19 mouse cellular contexts compared by ENCODE assay signal in the genomic region with DNA sequence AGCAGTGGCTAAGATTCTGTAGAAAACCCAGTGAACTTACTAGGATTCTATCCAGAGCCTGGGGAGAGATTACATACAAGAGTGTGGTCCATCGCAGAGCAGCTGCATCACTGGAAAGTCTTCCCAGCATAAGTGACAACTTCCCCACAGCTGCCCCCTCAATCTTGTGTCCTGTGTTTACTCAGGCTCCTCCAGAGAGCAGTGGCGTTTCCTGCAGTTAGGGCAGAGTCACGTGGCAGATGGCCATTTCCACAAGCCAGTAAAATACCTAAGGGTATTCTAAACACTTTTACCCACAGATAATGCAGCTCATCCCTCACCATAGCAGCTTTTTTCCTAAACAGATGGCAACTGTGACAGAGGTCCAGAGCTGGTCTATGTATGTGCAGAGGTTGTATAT. TPM values are rescaled to one million over a fixed set of nuclear protein-coding genes. Genes with fewer than 3 reads are reported as not detected.
DNase-seq lines count a peak whose midpoint lies in the region; TF ChIP-seq lines count a peak whose summit lies in the region.
"Had no signal": no experiment of that assay in that cellular context is flagged by ENCODE, and none has a peak within 500 bp of the region (broad histone marks: within the 10 kb centered on the region; RNA-seq: fewer than 3 reads in every experiment).

No protein-coding gene starts in this region.

- H3K36me3 ChIP-seq in heart, embryonic 10.5 days, result no peaks in the 10 kb centered on the region
- H3K36me3 ChIP-seq in heart, adult 2 months (ENCODE audit: control insufficient read depth, insufficient read depth, low read length), result no peaks in the 10 kb centered on the region
- H3K36me3 ChIP-seq in MEL (ENCODE audit: control insufficient read depth in 1 of 2, insufficient read depth in 2 of 2, low read length in 2 of 2), result no peaks in the 10 kb centered on the region
- H3K36me3 ChIP-seq: embryonic facial prominence, embryonic 13.5 days; G1E; liver, embryonic 12.5 days had no signal

- no peaks in the 10 kb centered on the region for H3K9me3 ChIP-seq in heart, embryonic 10.5 days
- H3K9me3 ChIP-seq in MEL (replicated peaks; ENCODE audit: insufficient read depth, low read length), result no peaks in the 10 kb centered on the region
- H3K9me3 ChIP-seq: embryonic facial prominence, embryonic 13.5 days; G1E; liver, embryonic 12.5 days had no signal

- no peak overlapping the region for H3K4me3 ChIP-seq in heart, embryonic 10.5 days
- no peak overlapping the region for H3K4me3 ChIP-seq in heart, adult 2 months
- H3K4me3 ChIP-seq in MEL (ENCODE audit: control insufficient read depth in 1 of 2, insufficient read depth in 1 of 2, low read depth in 2 of 2, low read length in 2 of 2), result no peak overlapping the region
- H3K4me3 ChIP-seq: embryonic facial prominence, embryonic 13.5 days; gastrocnemius, adult 2 months; liver, embryonic 12.5 days had no signal

- TF ChIP-seq EP300 in heart, adult 2 months (IDR thresholded peaks at IDR 0.05; ENCODE audit: insufficient read depth, low read depth, low read length), result no peak
- peak in 1 of 2 experiments; percentile 22; a peak in 1 of 4 replicates for TF ChIP-seq EP300 in MEL (IDR thresholded peaks at IDR 0.05; ENCODE audit: low read depth in 1 of 2, low read length in 2 of 2)

- no peaks in the 10 kb centered on the region for H3K4me1 ChIP-seq in heart, embryonic 10.5 days
- H3K4me1 ChIP-seq in heart, adult 2 months (ENCODE audit: control insufficient read depth, insufficient read depth, low read length), result no peaks in the 10 kb centered on the region
- no peaks in the 10 kb centered on the region for H3K4me1 ChIP-seq in MEL (ENCODE audit: control insufficient read depth in 1 of 2, insufficient read depth in 2 of 2, low read length in 2 of 2)
- H3K4me1 ChIP-seq: liver, embryonic 12.5 days had no signal

- TF ChIP-seq POLR2A in heart, adult 2 months (IDR thresholded peaks at IDR 0.05; ENCODE audit: insufficient read depth, low read depth, low read length), result no peak
- TF ChIP-seq POLR2A in MEL (IDR thresholded peaks at IDR 0.05; ENCODE audit: control insufficient read depth in 1 of 2, insufficient read depth in 1 of 2, low read depth in 1 of 2, low read length in 2 of 2, poor library complexity in 1 of 2), result no peak

- 19% methylated on average over 3 of the region's 3 CpGs for WGBS in heart, embryonic 10.5 days
- 16% methylated on average over 3 of the region's 3 CpGs for WGBS in heart, adult 2 months

- intact Hi-C loops in heart, adult 2 months (cut with DNase I), result loop anchor here (5.0 kb wide), 1 partner anchor 203 kb away; no protein-coding TSS in a partner anchor
- intact Hi-C loops in heart, postnatal 10 days (cut with DNase I), result loop anchor here (2.0 kb wide), 1 partner anchor 204 kb away; no protein-coding TSS in a partner anchor

- no peaks in the 10 kb centered on the region for H3K79me2 ChIP-seq in heart, adult 2 months (replicated peaks; ENCODE audit: control insufficient read depth, insufficient read depth, low read length)
- no peaks in the 10 kb centered on the region for H3K79me2 ChIP-seq in MEL (ENCODE audit: control insufficient read depth, insufficient read depth, low read length, poor library complexity)

- TF ChIP-seq RAD21 in MEL (IDR thresholded peaks at IDR 0.05; ENCODE audit: low read depth, low read length), result no peak

- no peak for TF ChIP-seq CTCF in heart, adult 2 months (IDR thresholded peaks at IDR 0.05)
- no peak for TF ChIP-seq CTCF in MEL (IDR thresholded peaks at IDR 0.05 in 2 of 3, conservative IDR thresholded peaks at IDR 0.05 in 1 of 3; ENCODE audit: control insufficient read depth in 1 of 3, insufficient read depth in 1 of 3, low read depth in 2 of 3, low read length in 3 of 3, poor library complexity in 1 of 3, severe bottlenecking in 1 of 3)

- H3K27ac ChIP-seq in heart, embryonic 10.5 days, result 0 out of 2 replicates have a peak overlapping the region, but pooled peaks have one; percentile 24
- H3K27ac ChIP-seq in heart, adult 2 months, result no peak overlapping the region
- no peak overlapping the region for H3K27ac ChIP-seq in MEL (ENCODE audit: control insufficient read depth, low read depth, low read length)
- H3K27ac ChIP-seq: embryonic facial prominence, embryonic 13.5 days; gastrocnemius, adult 2 months; hindbrain, postnatal 0 days; liver, embryonic 12.5 days had no signal

- DNase-seq in heart, embryonic 10.5 days (ENCODE audit: low spot score), result peak; percentile 80
- DNase-seq in heart, adult 2 months, result no peak
- peak; percentile 7 to 15 for DNase-seq in heart, postnatal 10 days
- DNase-seq in heart, adult 8-10 months (ENCODE audit: low spot score), result no peak
- DNase-seq in 416B (ENCODE audit: low read depth) (peak; percentile 91), MEL (ENCODE audit: low read depth, low spot score) (peak; percentile 23)
- DNase-seq in spleen, postnatal 14 days (ENCODE audit: low spot score in 2 of 2), result no peak
- DNase-seq in urinary bladder, postnatal 25 days (ENCODE audit: low spot score), result no peak
- DNase-seq: adrenal gland, adult 8-10 months; cerebellum, postnatal 25 days; forebrain, postnatal 0 days; gastrocnemius, adult 2 months; kidney, adult 8-10 months; kidney, postnatal 25 days; layer of hippocampus, adult 9-11 months had no signal

- H3K9ac ChIP-seq in heart, adult 2 months (ENCODE audit: low read depth, low read length), result no peak overlapping the region
- H3K9ac ChIP-seq in MEL (ENCODE audit: control insufficient read depth, low read depth, low read length, poor library complexity, severe bottlenecking), result no peak overlapping the region
- H3K9ac ChIP-seq: embryonic facial prominence, embryonic 13.5 days; forebrain, postnatal 0 days; liver, embryonic 12.5 days had no signal

- H3K27me3 ChIP-seq in heart, embryonic 10.5 days (ENCODE audit: insufficient read depth, poor library complexity, severe bottlenecking), result no peaks in the 10 kb centered on the region
- no peaks in the 10 kb centered on the region for H3K27me3 ChIP-seq in heart, adult 2 months (ENCODE audit: control insufficient read depth, insufficient read depth, low read length)
- peaks cover 0 to 2% of the 10 kb centered on the region in 2 experiments; a peak in 2 of 4 replicates for H3K27me3 ChIP-seq in MEL (ENCODE audit: control insufficient read depth in 1 of 2, insufficient read depth in 2 of 2, low read length in 2 of 2)

TF ChIP-seq in MEL, 35 proteins besides CTCF, POLR2A, EP300 and RAD21:
- TF ChIP-seq USF1 (IDR thresholded peaks at IDR 0.05; ENCODE audit: low read depth, low read length), result peak; percentile 65
- TF ChIP-seq POLR2AphosphoS5 (IDR thresholded peaks at IDR 0.05; ENCODE audit: borderline replicate concordance, low read depth, low read length), result no peak
- TF ChIP-seq MYC (IDR thresholded peaks at IDR 0.05; ENCODE audit: low read depth, low read length), result no peak
- peak; percentile 58 for TF ChIP-seq TAL1 (IDR thresholded peaks at IDR 0.05; ENCODE audit: low read length)
- TF ChIP-seq ZNF384 (IDR thresholded peaks at IDR 0.05; ENCODE audit: low read depth, low read length), result no peak
- no peak for TF ChIP-seq USF2 (IDR thresholded peaks at IDR 0.05; ENCODE audit: borderline replicate concordance in 1 of 2, insufficient read depth in 1 of 2, low read depth in 1 of 2, low read length in 2 of 2)
- TF ChIP-seq MAX (IDR thresholded peaks at IDR 0.05; ENCODE audit: low read length), result no peak
- TF ChIP-seq MXI1 (IDR thresholded peaks at IDR 0.05; ENCODE audit: low read depth, low read length), result no peak
- no peak for TF ChIP-seq ZKSCAN1 (IDR thresholded peaks at IDR 0.05; ENCODE audit: low read depth, low read length)
- TF ChIP-seq NELFE (IDR thresholded peaks at IDR 0.05; ENCODE audit: low read depth, low read length), result no peak
- TF ChIP-seq NRF1 (IDR thresholded peaks at IDR 0.05; ENCODE audit: insufficient read depth, low read depth, low read length, poor library complexity, severe bottlenecking), result no peak
- no peak for TF ChIP-seq SIN3A (IDR thresholded peaks at IDR 0.05; ENCODE audit: low read length)
- TF ChIP-seq E2F4 (IDR thresholded peaks at IDR 0.05; ENCODE audit: borderline replicate concordance, low read depth, low read length), result no peak
- no peak for TF ChIP-seq MEF2A (IDR thresholded peaks at IDR 0.05; ENCODE audit: extremely low read depth, insufficient replicate concordance, low read depth, low read length, poor library complexity, severe bottlenecking)
- no peak for TF ChIP-seq ETS1 (IDR thresholded peaks at IDR 0.05; ENCODE audit: low read depth, low read length)

RNA-seq across cellular contexts. Expression of gene Lat, which starts 44.6 kb away (rescaled TPM):
- polyA plus RNA-seq in heart, embryonic 10.5 days (2016; fragmentation: Nextera tagmentation; extraction: Ambion mirVana), result 4.3 and 6.3 TPM in 2 replicates
- total RNA-seq in heart, adult 2 months (2021), result 1 to 10 TPM in 1 of 2 experiments, under 1 TPM in 1; 0.34 to 1.8 TPM
- 1.3 and 4.4 TPM in 2 replicates for polyA plus RNA-seq in heart, adult 2 months (2012; rRNA removed)
- total RNA-seq in heart, postnatal 10 days (2021), result 1 to 10 TPM in 1 of 2 experiments, under 1 TPM in 1; 0.84 to 1.6 TPM
- under 1 TPM in 3 of 4 experiments, not detected in 1; 0.25 to 0.38 (median 0.35) TPM for total RNA-seq in heart, adult 8-10 months (2022)
- 0.62 and 0.75 TPM in 2 replicates for total RNA-seq in MEL (2012; rRNA removed)
- 1 to 10 TPM in 1 of 2 experiments, not detected in 1; 1.2 TPM for polyA plus RNA-seq in MEL (2012; ENCODE audit: insufficient read depth in 1 of 2, insufficient read length in 2 of 2, low read depth in 1 of 2, low replicate concordance in 2 of 2, missing spikeins in 1 of 2)
- total RNA-seq: gastrocnemius, adult 2 months had no signal

RNA-seq across cellular contexts. Expression of gene Sbk1, which starts 52.4 kb away (rescaled TPM):
- polyA plus RNA-seq in heart, embryonic 10.5 days (2016; fragmentation: Nextera tagmentation; extraction: Ambion mirVana), result 16.3 and 33.5 TPM in 2 replicates
- 10 to 100 TPM; 61.9 to 87.4 TPM for total RNA-seq in heart, adult 2 months (2021)
- 44.5 and 55.4 TPM in 2 replicates for polyA plus RNA-seq in heart, adult 2 months (2012; rRNA removed)
- total RNA-seq in heart, postnatal 10 days (2021), result 10 to 100 TPM; 68.7 to 77.1 TPM
- 10 to 100 TPM; 73.6 to 99.4 (median 84.5) TPM for total RNA-seq in heart, adult 8-10 months (2022)
- total RNA-seq in MEL (2012; rRNA removed), result 3.4 and 3.9 TPM in 2 replicates
- polyA plus RNA-seq in MEL (2012; ENCODE audit: insufficient read depth in 1 of 2, insufficient read length in 2 of 2, low read depth in 1 of 2, low replicate concordance in 2 of 2, missing spikeins in 1 of 2), result 1 to 10 TPM in 1 of 2 experiments, not detected in 1; 5.4 TPM

RNA-seq across cellular contexts. Expression of gene Spns1, which starts 52.5 kb away (rescaled TPM):
- 58.2 and 58.9 TPM in 2 replicates for polyA plus RNA-seq in heart, embryonic 10.5 days (2016; fragmentation: Nextera tagmentation; extraction: Ambion mirVana)
- total RNA-seq in heart, adult 2 months (2021), result 10 to 100 TPM; 22.3 to 31.9 TPM
- 57.5 and 68.8 TPM in 2 replicates for polyA plus RNA-seq in heart, adult 2 months (2012; rRNA removed)
- 10 to 100 TPM; 34.8 to 41.2 TPM for total RNA-seq in heart, postnatal 10 days (2021)
- total RNA-seq in heart, adult 8-10 months (2022), result 10 to 100 TPM; 21.2 to 28.0 (median 23.9) TPM
- 28.9 and 33.3 TPM in 2 replicates for total RNA-seq in MEL (2012; rRNA removed)
- 10 to 100 TPM in 1 of 2 experiments, not detected in 1; 81.6 TPM for polyA plus RNA-seq in MEL (2012; ENCODE audit: insufficient read depth in 1 of 2, insufficient read length in 2 of 2, low read depth in 1 of 2, low replicate concordance in 2 of 2, missing spikeins in 1 of 2)

Comparison
In these comparisons a context has a peak if more than half of its experiments do, and no peak if none do; other contexts are left out.
1. DNase-seq: peak in heart, embryonic 10.5 days (single experiment), heart, postnatal 10 days (2 of 2), 416B (single experiment) and MEL (single experiment); none in heart, adult 2 months (0 of 2), heart, adult 8-10 months (single experiment), spleen, postnatal 14 days (0 of 2) and urinary bladder, postnatal 25 days (single experiment).
2. RNA of gene Sbk1, which starts 52.4 kb away (total RNA-seq): 73.6 to 99.4 TPM in heart, adult 8-10 months, 61.9 to 87.4 TPM in heart, adult 2 months and 68.7 to 77.1 TPM in heart, postnatal 10 days; 3.4 to 3.9 TPM in MEL; every median in the first group is over 10 times any median in the second.